Mouse (Mus musculus) c-Kit-negative CD71-positive TER-119-positive erythroid progenitor cells, embryonic 14.5 days (primary cell): ENCODE measurements around the gene Zfp672.

ENCODE experiments used
- DNase-seq: peaks from one replicate; pipeline ENCODE4 v3.0.0-alpha.2; 2013; ENCODE audit warnings: low read depth, low spot score

The Zfp672 gene

DNA sequence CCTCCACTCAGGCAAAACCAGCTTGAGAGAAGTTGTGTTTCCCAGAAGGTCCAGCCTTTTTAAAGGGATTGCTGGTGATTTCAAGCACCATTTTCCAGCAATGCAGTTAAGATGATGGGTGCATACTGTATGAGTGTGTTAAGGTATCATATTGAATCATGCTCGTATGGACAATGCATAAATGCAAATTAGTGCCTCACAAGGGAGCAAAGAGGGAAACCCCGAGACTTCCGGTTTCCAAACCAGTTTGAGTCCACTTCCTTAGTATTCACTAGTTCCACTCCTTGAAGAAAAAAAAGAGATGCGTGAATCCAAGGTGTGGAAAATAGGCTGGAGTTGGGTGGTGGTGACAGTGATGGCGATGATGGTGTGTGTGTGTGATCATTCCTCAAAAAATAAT is 47.6 kb downstream of the Zfp672 start:
- no peak for DNase-seq

DNA sequence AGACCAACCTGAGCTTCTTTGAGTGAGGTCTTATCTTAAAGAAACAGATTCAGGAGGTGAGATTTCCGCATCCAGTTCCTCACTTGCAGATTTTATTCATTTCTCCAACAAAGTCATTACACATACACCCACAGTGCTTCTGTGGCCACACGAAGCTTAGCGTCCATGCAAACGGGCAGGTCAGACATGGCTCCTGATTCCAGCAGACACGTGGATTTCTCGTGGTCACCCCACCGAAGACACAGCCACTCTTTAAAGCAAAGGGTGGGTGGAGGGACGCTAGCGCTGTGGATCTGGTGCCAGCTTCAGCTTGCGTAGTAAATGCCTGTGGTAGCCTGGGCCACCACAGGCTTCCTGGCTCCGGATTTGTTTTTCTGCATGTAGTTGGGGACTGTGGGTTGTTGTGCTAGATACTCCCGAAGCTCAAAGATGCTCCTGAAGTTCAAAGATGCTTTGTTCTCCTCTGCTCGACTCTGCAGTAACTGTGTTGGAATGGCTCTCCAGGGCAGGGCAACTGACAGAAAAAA is 48.1 kb downstream of the Zfp672 start:
- DNase-seq, result no peak

DNA sequence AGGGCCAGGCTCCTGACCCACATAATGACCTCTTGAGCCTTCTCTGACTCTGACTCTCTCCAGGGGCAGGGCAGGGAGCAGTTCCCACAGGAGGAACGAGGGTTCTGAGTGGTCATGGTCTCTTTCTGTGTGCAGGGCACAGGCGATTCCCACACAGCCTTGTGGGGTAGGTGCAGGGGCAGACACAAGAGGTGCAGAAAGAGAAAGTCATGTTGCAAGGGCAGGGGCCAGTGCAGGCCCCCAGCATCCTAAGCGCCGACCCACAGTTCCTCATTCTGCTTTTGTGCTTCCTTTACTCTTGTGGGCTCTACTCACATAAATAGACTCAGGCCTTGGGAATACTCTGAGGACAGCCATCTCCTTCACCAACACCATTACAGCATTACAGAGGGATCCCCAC is 54.4 kb downstream of the Zfp672 start:
- DNase-seq, result no peak

DNA sequence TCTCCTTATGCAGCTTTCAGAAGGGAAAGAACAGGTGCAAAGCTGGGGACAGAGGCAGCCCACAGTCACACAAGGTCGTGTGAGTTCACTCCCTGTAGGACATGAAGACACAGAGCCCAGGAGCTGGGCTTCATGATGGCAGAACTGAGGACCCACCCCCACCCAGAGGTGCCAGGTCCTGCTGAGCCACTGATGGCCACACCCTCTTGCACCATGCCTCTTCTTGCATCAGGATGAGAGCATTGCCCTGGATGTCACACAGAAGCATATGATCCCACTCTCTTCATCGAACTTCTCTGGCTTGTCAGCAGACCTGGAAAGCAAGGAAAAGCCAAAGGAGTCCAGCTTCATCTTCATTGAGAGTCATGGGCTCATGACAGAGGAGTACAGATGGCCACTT is 55.6 kb downstream of the Zfp672 start, which contains the start of gene 4930438A08Rik:
Gene 4930438A08Rik, plus strand, starts transcription at position 228 of the 400 bp plus-strand sequence.
- no peak for DNase-seq

DNA sequence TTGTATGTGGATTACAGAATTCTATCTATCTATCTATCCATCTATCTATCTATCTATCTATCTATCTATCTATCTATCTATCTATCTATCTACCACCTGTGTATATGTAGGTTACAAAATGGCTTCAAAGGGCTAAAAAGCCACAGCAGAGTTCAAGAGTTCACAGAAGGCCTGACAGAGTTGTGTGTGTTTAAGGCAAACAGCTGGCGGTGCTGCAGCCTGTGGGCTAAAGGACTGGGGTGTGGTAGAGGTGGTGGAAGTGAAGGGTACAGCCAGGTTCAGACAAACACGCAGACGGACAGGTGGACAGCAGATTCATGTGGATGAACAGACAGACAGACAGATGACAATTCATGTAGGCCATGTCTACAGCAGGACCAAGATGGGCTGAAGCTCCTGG is 61.9 kb downstream of the Zfp672 start:
- no peak for DNase-seq
